Mouse (Mus musculus) midbrain, embryonic 10.5 days (tissue): Measurements from ENCODE around the gene Sucnr1. TPM values are rescaled to one million over a fixed set of nuclear protein-coding genes. Genes with fewer than 3 reads are reported as not detected.

Experiments
- DNase-seq: peaks from one replicate; pipeline ENCODE4 v3.0.0-alpha.2; 2017; ENCODE audit warnings: low spot score
- H3K27ac ChIP-seq: fragments of 300-500 bp; sonication (generic); replicated peaks from 2 replicates; pipeline ENCODE4 v1.5.1; 2016; ENCODE audit warnings: mild to moderate bottlenecking
- H3K27me3 ChIP-seq: fragments of 300-500 bp; sonication (generic); 2 replicates; pipeline ENCODE4 v1.6.1; 2016; ENCODE audit warnings: low read depth, mild to moderate bottlenecking; ENCODE audit not compliant: poor library complexity, severe bottlenecking
- H3K36me3 ChIP-seq: fragments of 300-500 bp; sonication (generic); 2 replicates; pipeline ENCODE4 v1.6.1; 2016; ENCODE audit warnings: mild to moderate bottlenecking, moderate library complexity
- H3K4me1 ChIP-seq: fragments of 300-500 bp; sonication (generic); 2 replicates; pipeline ENCODE4 v1.6.1; 2016
- H3K4me3 ChIP-seq: fragments of 300-500 bp; sonication (generic); 2 replicates; pipeline ENCODE4 v1.5.1; 2016; ENCODE audit warnings: mild to moderate bottlenecking, moderate library complexity
- H3K9me3 ChIP-seq: fragments of 300-500 bp; sonication (generic); replicated peaks from 2 replicates; pipeline ENCODE4 v1.6.1; 2016; ENCODE audit warnings: mild to moderate bottlenecking
- WGBS: fragments of 180-500 bp; shearing (Covaris S2); methylation state at CpG from one replicate; pipeline ENCODE4 v1.1.7; 2016; 5-methylcytosine and 5-hydroxymethylcytosine counted together
- polyA plus RNA-seq: library from polyadenylated mRNA; unstranded; fragments of >200 nt; fragmentation: Nextera tagmentation; extraction: Ambion mirVana; gene quantifications from 2 replicates; pipeline ENCODE4 v1.2.1, GENCODE M21; 2016

Gene Sucnr1
- polyA plus RNA-seq, 1 experiment from 2014 or later = not detected

- no peak for DNase-seq
- no peaks in the 10 kb centered on the region for H3K27me3 ChIP-seq
- H3K36me3 ChIP-seq = no peaks in the 10 kb centered on the region
- no peak overlapping the region for H3K4me3 ChIP-seq
- no peaks in the 10 kb centered on the region for H3K9me3 ChIP-seq
- no peaks in the 10 kb centered on the region for H3K4me1 ChIP-seq
- 75% methylated on average over 9 of the region's 9 CpGs for WGBS
- no peak overlapping the region for H3K27ac ChIP-seq
Observed at GRCm38 (mm10) chr3:60123859-60124794, 42.5 kb downstream of the Sucnr1 start.

- H3K27me3 ChIP-seq = no peaks in the 10 kb centered on the region
- H3K27ac ChIP-seq = no peak overlapping the region
- no peaks in the 10 kb centered on the region for H3K36me3 ChIP-seq
- no peak overlapping the region for H3K4me3 ChIP-seq
- no peak for DNase-seq
- H3K4me1 ChIP-seq = no peaks in the 10 kb centered on the region
- WGBS = 95% methylated on average over 2 of the region's 2 CpGs
- H3K9me3 ChIP-seq = no peaks in the 10 kb centered on the region
Observed at GRCm38 (mm10) chr3:60126564-60126963, 44.9 kb downstream of the Sucnr1 start.

GRCm38 (mm10) chr3:60128282-60128681 lies 46.6 kb downstream of the Sucnr1 start:
- DNase-seq = no peak
- no peak overlapping the region for H3K4me3 ChIP-seq
- no peaks in the 10 kb centered on the region for H3K27me3 ChIP-seq
- H3K36me3 ChIP-seq = no peaks in the 10 kb centered on the region
- 87% methylated on average over 2 of the region's 2 CpGs for WGBS
- H3K27ac ChIP-seq = no peak overlapping the region
- H3K9me3 ChIP-seq = no peaks in the 10 kb centered on the region
- no peaks in the 10 kb centered on the region for H3K4me1 ChIP-seq

- WGBS = 70% methylated on average over 2 of the region's 2 CpGs
- H3K27ac ChIP-seq = no peak overlapping the region
- DNase-seq = no peak
Observed at GRCm38 (mm10) chr3:60135801-60136200, 54.1 kb downstream of the Sucnr1 start.

More at GRCm38 (mm10) chr3:60135801-60136200, 54.1 kb downstream of the Sucnr1 start:
- Histone ChIP-seq H3K4me1 (no peaks in the 10 kb centered on the region), H3K4me3 (no peak overlapping the region), H3K9me3 (no peaks in the 10 kb centered on the region), H3K27me3 (no peaks in the 10 kb centered on the region), H3K36me3 (no peaks in the 10 kb centered on the region)

Other genes with a start within 250 kb of the Sucnr1 start
- not detected in 2 replicates for gene Gm8298, start 220.8 kb upstream of the Sucnr1 start, polyA plus RNA-seq
- not detected in 2 replicates for gene C130079G13Rik, start 156.7 kb upstream of the Sucnr1 start, polyA plus RNA-seq
- not detected in 2 replicates for gene Aadacl2, start 75.1 kb upstream of the Sucnr1 start, polyA plus RNA-seq
- not detected in 2 replicates for gene Aadac, start 56.2 kb upstream of the Sucnr1 start, polyA plus RNA-seq